Comparison of ENCODE assay signal across 8 mouse cellular contexts in genomic region chr17:73950062-73950735, GRCm38 (mm10). TPM values are rescaled to one million over a fixed set of nuclear protein-coding genes. Genes with fewer than 3 reads are reported as not detected.
DNase-seq lines count a peak whose midpoint lies in the region; ATAC-seq lines count a peak whose summit lies in the region.

Gene Xdh, minus strand, starts transcription at chr17:73950196.

- H3K27me3 ChIP-seq in midbrain, embryonic 15.5 days (replicated peaks), result no peaks in the 10 kb centered on the region
- no peaks in the 10 kb centered on the region for H3K27me3 ChIP-seq in limb, embryonic 10.5 days (ENCODE audit: low read depth, poor library complexity, severe bottlenecking)

- H3K4me1 ChIP-seq in midbrain, embryonic 15.5 days, result no peaks in the 10 kb centered on the region
- peaks cover 6% of the 10 kb centered on the region; the same call in 1 of the 2 replicates for H3K4me1 ChIP-seq in limb, embryonic 10.5 days

- no peak within 1 kb of the TSS for H3K4me3 ChIP-seq in midbrain, embryonic 15.5 days
- H3K4me3 ChIP-seq in limb, embryonic 10.5 days, result no peak within 1 kb of the TSS

- H3K4me2 ChIP-seq in midbrain, embryonic 15.5 days, result no peak within 1 kb of the TSS

- 87% methylated on average over 13 of the region's 13 CpGs for WGBS in midbrain, embryonic 15.5 days
- 88% methylated on average over 13 of the region's 13 CpGs for WGBS in limb, embryonic 10.5 days

- ATAC-seq in midbrain, embryonic 15.5 days (replicated peaks), result no peak

- no peaks in the 10 kb centered on the region for H3K9me3 ChIP-seq in midbrain, embryonic 15.5 days
- no peaks in the 10 kb centered on the region for H3K9me3 ChIP-seq in limb, embryonic 10.5 days (replicated peaks)

- H3K36me3 ChIP-seq in midbrain, embryonic 15.5 days (replicated peaks), result no peaks in the 10 kb centered on the region
- H3K36me3 ChIP-seq in limb, embryonic 10.5 days, result no peaks in the 10 kb centered on the region

- DNase-seq in 416B (ENCODE audit: low read depth) (peak; percentile 97), NIH3T3 (ENCODE audit: low read depth) (peak; percentile 91)
- peak; percentile 99 for DNase-seq in gonadal fat pad, adult 2 months (ENCODE audit: low read depth)
- peak; percentile 48 for DNase-seq in kidney, postnatal 10 days
- peak; percentile 44 for DNase-seq in ovary, postnatal 14 days (ENCODE audit: low spot score)
- DNase-seq in embryo, embryonic 11 days, result no peak
- DNase-seq in limb, embryonic 10.5 days (ENCODE audit: low spot score), result no peak

- H3K9ac ChIP-seq in midbrain, embryonic 15.5 days, result no peak within 1 kb of the TSS

- H3K27ac ChIP-seq in midbrain, embryonic 15.5 days, result no peak within 1 kb of the TSS
- no peak within 1 kb of the TSS for H3K27ac ChIP-seq in limb, embryonic 10.5 days

RNA-seq across cellular contexts. Expression of gene Xdh, which starts in this region (rescaled TPM):
- polyA plus RNA-seq in gonadal fat pad, adult 2 months (2012; rRNA removed), result 67.5 and 70.9 TPM in 2 replicates
- 0.40 and 0.65 TPM in 2 replicates for polyA plus RNA-seq in midbrain, embryonic 15.5 days (2015; fragmentation: Nextera tagmentation; extraction: Ambion mirVana)
- polyA plus RNA-seq in limb, embryonic 10.5 days (2016; fragmentation: Nextera tagmentation; extraction: Ambion mirVana), result 0.21 and 0.36 TPM in 2 replicates

Comparison
In these comparisons a context has a peak if more than half of its experiments do, and no peak if none do; other contexts are left out.
1. RNA of gene Xdh (polyA plus RNA-seq): 67.5 to 70.9 TPM in gonadal fat pad, adult 2 months; 0.40 to 0.65 TPM in midbrain, embryonic 15.5 days and 0.21 to 0.36 TPM in limb, embryonic 10.5 days; every median in the first group is over 10 times any median in the second.
2. DNase-seq: peak in 416B (single experiment), NIH3T3 (single experiment), gonadal fat pad, adult 2 months (single experiment), kidney, postnatal 10 days (single experiment) and ovary, postnatal 14 days (single experiment); none in embryo, embryonic 11 days (single experiment) and limb, embryonic 10.5 days (single experiment).